Mouse (Mus musculus): ENCODE measurements around the gene Rufy4. TPM values are rescaled to one million over a fixed set of nuclear protein-coding genes. Genes with fewer than 3 reads are reported as not detected.

The Rufy4 gene
- polyA plus RNA-seq, 1 experiment from 2014 or later = 0.26 TPM

- ATAC-seq (ENCODE audit: insufficient number of reproducible peaks, insufficient read depth, low FRiP score, low TSS enrichment) = no peak
- H3K36me3 ChIP-seq = no peaks in the 10 kb centered on the region
- H3K27me3 ChIP-seq = no peaks in the 10 kb centered on the region
- WGBS = 37% methylated on average over 2 of the region's 2 CpGs
- no peak overlapping the region for H3K4me2 ChIP-seq (replicated peaks)
- no peak overlapping the region for H3K4me3 ChIP-seq
- H3K4me1 ChIP-seq = peaks cover 9% of the 10 kb centered on the region; the same call in 1 of the 2 replicates
- no peak overlapping the region for H3K27ac ChIP-seq
- H3K9ac ChIP-seq = no peak overlapping the region
- H3K9me3 ChIP-seq = no peaks in the 10 kb centered on the region
These were observed 56.1 kb downstream of the Rufy4 start for GRCm38 (mm10) chr1:74181462-74181861.

GRCm38 (mm10) chr1:74183006-74183405, 57.7 kb downstream of the Rufy4 start:
- Histone ChIP-seq H3K27ac (no peak overlapping the region), H3K36me3 (no peaks in the 10 kb centered on the region), H3K9me3 (no peaks in the 10 kb centered on the region), H3K9ac (no peak overlapping the region), H3K4me3 (no peak overlapping the region), H3K4me1 (peaks cover 9% of the 10 kb centered on the region; the same call in 1 of the 2 replicates), H3K27me3 (no peaks in the 10 kb centered on the region), H3K4me2 (replicated peaks) (no peak overlapping the region)
- 59% methylated on average over 2 of the region's 2 CpGs for WGBS
- no peak for ATAC-seq (ENCODE audit: insufficient number of reproducible peaks, insufficient read depth, low FRiP score, low TSS enrichment)

GRCm38 (mm10) chr1:74190471-74190870, 65.1 kb downstream of the Rufy4 start:
- no peak overlapping the region for H3K27ac ChIP-seq
- H3K36me3 ChIP-seq = no peaks in the 10 kb centered on the region
- no peak overlapping the region for H3K9ac ChIP-seq
- no peaks in the 10 kb centered on the region for H3K9me3 ChIP-seq
- H3K27me3 ChIP-seq = no peaks in the 10 kb centered on the region
- no peak overlapping the region for H3K4me2 ChIP-seq (replicated peaks)
- no peaks in the 10 kb centered on the region for H3K4me1 ChIP-seq
- ATAC-seq (ENCODE audit: insufficient number of reproducible peaks, insufficient read depth, low FRiP score, low TSS enrichment) = no peak
- no peak overlapping the region for H3K4me3 ChIP-seq
- 84% methylated on average over 7 of the region's 7 CpGs for WGBS

GRCm38 (mm10) chr1:74192711-74193110, 67.4 kb downstream of the Rufy4 start:
- no peaks in the 10 kb centered on the region for H3K36me3 ChIP-seq
- no peaks in the 10 kb centered on the region for H3K4me1 ChIP-seq
- no peaks in the 10 kb centered on the region for H3K9me3 ChIP-seq
- no peaks in the 10 kb centered on the region for H3K27me3 ChIP-seq
- 81% methylated on average over 2 of the region's 2 CpGs for WGBS
- no peak overlapping the region for H3K4me3 ChIP-seq
- no peak for ATAC-seq (ENCODE audit: insufficient number of reproducible peaks, insufficient read depth, low FRiP score, low TSS enrichment)
- no peak overlapping the region for H3K9ac ChIP-seq
- H3K4me2 ChIP-seq (replicated peaks) = no peak overlapping the region
- no peak overlapping the region for H3K27ac ChIP-seq

GRCm38 (mm10) chr1:74194445-74194844, 69.1 kb downstream of the Rufy4 start, which contains the start of gene Cxcr1:
TSS of gene Cxcr1 (minus strand) at chr1:74194631.
- no peak within 1 kb of the TSS for H3K4me3 ChIP-seq
- H3K27me3 ChIP-seq = no peaks in the 10 kb centered on the region
- WGBS = 77% methylated on average over 8 of the region's 8 CpGs
- no peak within 1 kb of the TSS for H3K4me2 ChIP-seq (replicated peaks)
- no peaks in the 10 kb centered on the region for H3K4me1 ChIP-seq
- H3K27ac ChIP-seq = no peak within 1 kb of the TSS
- no peaks in the 10 kb centered on the region for H3K9me3 ChIP-seq
- no peak for ATAC-seq (ENCODE audit: insufficient number of reproducible peaks, insufficient read depth, low FRiP score, low TSS enrichment)
- no peaks in the 10 kb centered on the region for H3K36me3 ChIP-seq
- H3K9ac ChIP-seq = no peak within 1 kb of the TSS

GRCm38 (mm10) chr1:74195961-74196360, 70.6 kb downstream of the Rufy4 start:
- no peak overlapping the region for H3K9ac ChIP-seq
- H3K4me3 ChIP-seq = no peak overlapping the region
- H3K36me3 ChIP-seq = no peaks in the 10 kb centered on the region
- no peak for ATAC-seq (ENCODE audit: insufficient number of reproducible peaks, insufficient read depth, low FRiP score, low TSS enrichment)
- 43% methylated on average over 7 of the region's 7 CpGs for WGBS
- H3K9me3 ChIP-seq = no peaks in the 10 kb centered on the region
- peaks cover 4% of the 10 kb centered on the region; the same call in 1 of the 2 replicates for H3K4me1 ChIP-seq
- H3K27ac ChIP-seq = no peak overlapping the region
- no peak overlapping the region for H3K4me2 ChIP-seq (replicated peaks)
- no peaks in the 10 kb centered on the region for H3K27me3 ChIP-seq

- no peak overlapping the region for H3K27ac ChIP-seq
- WGBS = 76% methylated on average over 17 of the region's 17 CpGs
These were observed 71.5 kb downstream of the Rufy4 start for GRCm38 (mm10) chr1:74196621-74197419.

More at GRCm38 (mm10) chr1:74196621-74197419, 71.5 kb downstream of the Rufy4 start:
- H3K4me2 ChIP-seq (replicated peaks) = no peak overlapping the region
- ATAC-seq (ENCODE audit: insufficient number of reproducible peaks, insufficient read depth, low FRiP score, low TSS enrichment) = no peak
- no peaks in the 10 kb centered on the region for H3K27me3 ChIP-seq
- H3K9me3 ChIP-seq = no peaks in the 10 kb centered on the region
- peaks cover 7% of the 10 kb centered on the region; the same call in 1 of the 2 replicates for H3K4me1 ChIP-seq
- no peak overlapping the region for H3K9ac ChIP-seq
- no peaks in the 10 kb centered on the region for H3K36me3 ChIP-seq
- no peak overlapping the region for H3K4me3 ChIP-seq

Other genes starting within 250 kb of the Rufy4 start
- gene Tns1, start 1.1 kb upstream of the Rufy4 start, polyA plus RNA-seq (2016; fragmentation: Nextera tagmentation; extraction: Ambion mirVana) = 38.8 and 39.4 TPM in 2 replicates
- gene Cxcr2, start 28.4 kb downstream of the Rufy4 start, polyA plus RNA-seq (2016; fragmentation: Nextera tagmentation; extraction: Ambion mirVana) = 0.08 and 0.10 TPM in 2 replicates
- not detected in 2 replicates for gene Cxcr1, start 69.1 kb downstream of the Rufy4 start, polyA plus RNA-seq (2016; fragmentation: Nextera tagmentation; extraction: Ambion mirVana)
- 378 and 381 TPM in 2 replicates for gene Arpc2, start 110.5 kb downstream of the Rufy4 start, polyA plus RNA-seq (2016; fragmentation: Nextera tagmentation; extraction: Ambion mirVana)
- gene Gpbar1, start 153.0 kb downstream of the Rufy4 start, polyA plus RNA-seq (2016; fragmentation: Nextera tagmentation; extraction: Ambion mirVana) = not detected in 2 replicates
- gene Aamp, start 159.2 kb downstream of the Rufy4 start, polyA plus RNA-seq (2016; fragmentation: Nextera tagmentation; extraction: Ambion mirVana) = 211 and 213 TPM in 2 replicates
- 106 TPM in 2 replicates for gene Pnkd, start 159.4 kb downstream of the Rufy4 start, polyA plus RNA-seq (2016; fragmentation: Nextera tagmentation; extraction: Ambion mirVana)
- gene Tmbim1, start 180.1 kb downstream of the Rufy4 start, polyA plus RNA-seq (2016; fragmentation: Nextera tagmentation; extraction: Ambion mirVana) = 18.4 and 20.1 TPM in 2 replicates
- gene Catip, start 236.6 kb downstream of the Rufy4 start, polyA plus RNA-seq (2016; fragmentation: Nextera tagmentation; extraction: Ambion mirVana) = 0.93 and 0.98 TPM in 2 replicates
- 4.1 and 5.0 TPM in 2 replicates for gene Slc11a1, start 249.7 kb downstream of the Rufy4 start, polyA plus RNA-seq (2016; fragmentation: Nextera tagmentation; extraction: Ambion mirVana)